Mouse (Mus musculus) bone marrow macrophage, adult 2 months (primary cell): ENCODE data around the gene Zfp451.

Experiments
- CTCF ChIP-seq: IDR thresholded peaks from 2 replicates; pipeline ENCODE4 v1.5.1; 2012; ENCODE audit warnings: low read depth, mild to moderate bottlenecking, low read length, moderate library complexity
- POLR2A ChIP-seq: IDR thresholded peaks from 2 replicates; pipeline ENCODE4 v1.6.1; 2012; ENCODE audit warnings: mild to moderate bottlenecking, low read depth, low read length, borderline replicate concordance

DNA sequence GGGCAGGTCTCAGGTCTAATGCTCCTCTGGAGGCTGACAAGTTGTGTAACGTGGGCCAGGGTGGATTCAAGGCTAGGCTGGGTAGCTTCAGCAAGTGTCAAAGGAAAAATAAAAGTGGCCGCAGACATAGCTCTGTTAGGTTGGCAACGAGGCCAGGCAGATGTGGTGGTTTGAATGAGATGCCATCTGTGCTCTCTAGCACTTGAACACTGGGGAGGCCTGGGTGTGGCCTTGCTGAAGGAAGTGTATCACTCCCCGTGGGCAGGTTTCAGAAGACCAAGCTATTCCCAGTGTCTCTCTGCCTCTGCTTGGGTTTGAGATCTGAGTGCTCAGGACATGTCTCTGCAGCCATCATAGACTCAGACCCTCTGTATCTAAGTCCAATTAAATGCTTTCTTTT lies 55.9 kb downstream of the Zfp451 start:
- TF ChIP-seq POLR2A (no peak), CTCF (no peak)
